Mouse (Mus musculus): ENCODE measurements around the gene Sprr2a1. TPM values are rescaled to one million over a fixed set of nuclear protein-coding genes. Genes with fewer than 3 reads are reported as not detected.
"Not testable (repeated sequence)": the region's sequence is repeated elsewhere in the genome, so short reads cannot be mapped to it uniquely, and the experiment has no call there.

Gene Sprr2a1
- total and polyA plus RNA-seq, 3 experiments, result not detected

GRCm38 (mm10) chr3:92236463-92237189 is 21.0 kb downstream of the Sprr2a1 start:
- H3K9me3 ChIP-seq (replicated peaks); ATAC-seq (ENCODE audit: extremely low read depth, insufficient number of reproducible peaks, low FRiP score, poor library complexity, severe bottlenecking); H3K36me3 ChIP-seq (replicated peaks); H3K27me3 ChIP-seq (ENCODE audit: insufficient read depth, low read length); DNase-seq (ENCODE audit: low spot score); H3K4me1 ChIP-seq (ENCODE audit: insufficient read depth, low read depth, low read length); H3K4me3 ChIP-seq (ENCODE audit: low read depth, low read length): not testable (repeated sequence)

GRCm38 (mm10) chr3:92238736-92239135 is 23.1 kb downstream of the Sprr2a1 start:
- H3K36me3 ChIP-seq (replicated peaks); H3K9me3 ChIP-seq (replicated peaks); H3K4me1 ChIP-seq (ENCODE audit: insufficient read depth, low read depth, low read length); H3K27me3 ChIP-seq (ENCODE audit: insufficient read depth, low read length); DNase-seq (ENCODE audit: low spot score); ATAC-seq (ENCODE audit: extremely low read depth, insufficient number of reproducible peaks, low FRiP score, poor library complexity, severe bottlenecking); H3K4me3 ChIP-seq (ENCODE audit: low read depth, low read length): not testable (repeated sequence)

- not testable (repeated sequence) for DNase-seq (ENCODE audit: low spot score); H3K4me3 ChIP-seq (ENCODE audit: low read depth, low read length); ATAC-seq (ENCODE audit: extremely low read depth, insufficient number of reproducible peaks, low FRiP score, poor library complexity, severe bottlenecking); H3K36me3 ChIP-seq (replicated peaks); H3K27me3 ChIP-seq (ENCODE audit: insufficient read depth, low read length); H3K4me1 ChIP-seq (ENCODE audit: insufficient read depth, low read depth, low read length); H3K9me3 ChIP-seq (replicated peaks)
These were observed 23.6 kb downstream of the Sprr2a1 start for GRCm38 (mm10) chr3:92239197-92239596.

DNA sequence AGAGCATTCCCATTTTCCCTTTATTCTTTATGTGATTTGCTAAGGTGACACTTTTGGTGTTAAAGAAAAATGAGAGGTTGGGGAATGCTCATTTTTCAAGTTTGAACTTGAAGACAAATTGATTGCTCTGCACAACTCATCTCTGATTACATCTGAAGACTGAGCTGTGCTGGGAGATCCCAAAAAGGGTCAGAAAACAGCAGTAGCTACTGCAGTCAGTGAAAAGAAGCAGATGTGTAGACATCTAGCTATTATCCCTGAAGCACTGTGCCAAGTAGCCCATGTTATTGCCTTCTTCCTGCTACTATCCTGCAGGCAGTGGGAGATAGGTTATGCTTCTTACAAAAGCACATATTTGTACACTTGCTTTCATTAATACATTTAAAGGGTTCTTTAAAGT is 29.2 kb downstream of the Sprr2a1 start:
- DNase-seq (ENCODE audit: low spot score); H3K27me3 ChIP-seq (ENCODE audit: insufficient read depth, low read length); H3K4me1 ChIP-seq (ENCODE audit: insufficient read depth, low read depth, low read length); H3K9me3 ChIP-seq (replicated peaks); H3K36me3 ChIP-seq (replicated peaks); ATAC-seq (ENCODE audit: extremely low read depth, insufficient number of reproducible peaks, low FRiP score, poor library complexity, severe bottlenecking); H3K4me3 ChIP-seq (ENCODE audit: low read depth, low read length): not testable (repeated sequence)

- DNase-seq (ENCODE audit: low spot score); H3K4me1 ChIP-seq (ENCODE audit: insufficient read depth, low read depth, low read length); H3K27me3 ChIP-seq (ENCODE audit: insufficient read depth, low read length); H3K4me3 ChIP-seq (ENCODE audit: low read depth, low read length); ATAC-seq (ENCODE audit: extremely low read depth, insufficient number of reproducible peaks, low FRiP score, poor library complexity, severe bottlenecking); H3K36me3 ChIP-seq (replicated peaks); H3K9me3 ChIP-seq (replicated peaks): not testable (repeated sequence)
These were observed 30.6 kb downstream of the Sprr2a1 start for GRCm38 (mm10) chr3:92246245-92246644.

- not testable (repeated sequence) for H3K36me3 ChIP-seq (replicated peaks); H3K27me3 ChIP-seq (ENCODE audit: insufficient read depth, low read length); H3K4me3 ChIP-seq (ENCODE audit: low read depth, low read length); ATAC-seq (ENCODE audit: extremely low read depth, insufficient number of reproducible peaks, low FRiP score, poor library complexity, severe bottlenecking); H3K9me3 ChIP-seq (replicated peaks); DNase-seq (ENCODE audit: low spot score); H3K4me1 ChIP-seq (ENCODE audit: insufficient read depth, low read depth, low read length)
These were observed 32.9 kb downstream of the Sprr2a1 start for GRCm38 (mm10) chr3:92248494-92248893.

DNA sequence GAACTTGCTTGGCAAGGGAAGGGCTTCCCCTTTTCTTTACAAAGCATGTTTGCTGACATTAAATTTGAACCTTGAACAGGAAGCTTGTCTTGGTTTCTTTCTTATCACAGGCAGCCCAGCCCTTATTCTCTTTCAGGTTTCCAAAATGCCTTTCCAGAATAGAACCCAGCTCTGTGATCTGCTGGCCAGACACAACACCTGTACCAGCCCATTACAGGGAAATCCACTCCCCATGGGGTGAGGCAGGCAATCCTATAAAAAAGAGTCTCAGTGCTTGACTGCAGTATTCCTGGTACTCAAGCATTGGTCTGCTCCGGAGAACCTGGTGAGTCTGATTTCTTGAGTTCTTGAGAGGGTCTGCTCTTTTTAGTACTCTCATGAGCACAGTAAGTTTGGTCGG is 34.9 kb downstream of the Sprr2a1 start:
- not testable (repeated sequence) for DNase-seq (ENCODE audit: low spot score); H3K4me3 ChIP-seq (ENCODE audit: low read depth, low read length); H3K4me1 ChIP-seq (ENCODE audit: insufficient read depth, low read depth, low read length); H3K27me3 ChIP-seq (ENCODE audit: insufficient read depth, low read length); H3K9me3 ChIP-seq (replicated peaks); ATAC-seq (ENCODE audit: extremely low read depth, insufficient number of reproducible peaks, low FRiP score, poor library complexity, severe bottlenecking); H3K36me3 ChIP-seq (replicated peaks)

GRCm38 (mm10) chr3:92253860-92254259 is 38.3 kb downstream of the Sprr2a1 start:
- H3K36me3 ChIP-seq (replicated peaks); ATAC-seq (ENCODE audit: extremely low read depth, insufficient number of reproducible peaks, low FRiP score, poor library complexity, severe bottlenecking); H3K4me3 ChIP-seq (ENCODE audit: low read depth, low read length); H3K9me3 ChIP-seq (replicated peaks); H3K4me1 ChIP-seq (ENCODE audit: insufficient read depth, low read depth, low read length); DNase-seq (ENCODE audit: low spot score); H3K27me3 ChIP-seq (ENCODE audit: insufficient read depth, low read length): not testable (repeated sequence)

GRCm38 (mm10) chr3:92258526-92258925 is 42.9 kb downstream of the Sprr2a1 start:
- not testable (repeated sequence) for H3K36me3 ChIP-seq (replicated peaks); DNase-seq (ENCODE audit: low spot score); H3K9me3 ChIP-seq (replicated peaks); H3K4me1 ChIP-seq (ENCODE audit: insufficient read depth, low read depth, low read length); H3K27me3 ChIP-seq (ENCODE audit: insufficient read depth, low read length); H3K4me3 ChIP-seq (ENCODE audit: low read depth, low read length); ATAC-seq (ENCODE audit: extremely low read depth, insufficient number of reproducible peaks, low FRiP score, poor library complexity, severe bottlenecking)

DNA sequence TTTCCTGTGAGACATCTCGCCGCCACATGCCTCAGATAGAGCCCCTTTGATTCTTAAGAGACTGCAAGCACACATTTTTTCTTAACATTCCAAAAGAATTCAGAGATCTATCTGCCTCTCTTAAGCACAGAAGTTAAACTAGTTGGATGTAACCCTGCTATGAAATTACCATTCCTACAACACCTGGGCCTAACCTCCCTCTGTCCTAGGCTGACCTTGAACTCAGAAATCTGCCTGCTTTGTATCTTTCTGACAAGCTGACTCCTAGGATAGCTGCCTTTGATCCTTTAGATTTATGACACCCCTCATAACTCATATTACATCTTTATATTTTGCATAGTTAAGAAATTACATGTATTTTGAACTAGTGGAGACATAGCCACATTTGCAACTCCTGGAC is 47.9 kb downstream of the Sprr2a1 start:
- not testable (repeated sequence) for DNase-seq (ENCODE audit: low spot score); H3K9me3 ChIP-seq (replicated peaks); ATAC-seq (ENCODE audit: extremely low read depth, insufficient number of reproducible peaks, low FRiP score, poor library complexity, severe bottlenecking); H3K4me1 ChIP-seq (ENCODE audit: insufficient read depth, low read depth, low read length); H3K27me3 ChIP-seq (ENCODE audit: insufficient read depth, low read length); H3K4me3 ChIP-seq (ENCODE audit: low read depth, low read length); H3K36me3 ChIP-seq (replicated peaks)

Data from G1E (cell line).